Mouse (Mus musculus) embryo, embryonic 11.5 days (tissue): Measurements from ENCODE around the gene Olfr557.
A peak's percentile ranks its signal among the peaks of the same experiment; 100 is the strongest.

ENCODE experiments used
- DNase-seq: peaks from one replicate; pipeline ENCODE4 v3.0.0-alpha.2; 2012; ENCODE audit warnings: low read depth, low spot score

Gene Olfr557

DNA sequence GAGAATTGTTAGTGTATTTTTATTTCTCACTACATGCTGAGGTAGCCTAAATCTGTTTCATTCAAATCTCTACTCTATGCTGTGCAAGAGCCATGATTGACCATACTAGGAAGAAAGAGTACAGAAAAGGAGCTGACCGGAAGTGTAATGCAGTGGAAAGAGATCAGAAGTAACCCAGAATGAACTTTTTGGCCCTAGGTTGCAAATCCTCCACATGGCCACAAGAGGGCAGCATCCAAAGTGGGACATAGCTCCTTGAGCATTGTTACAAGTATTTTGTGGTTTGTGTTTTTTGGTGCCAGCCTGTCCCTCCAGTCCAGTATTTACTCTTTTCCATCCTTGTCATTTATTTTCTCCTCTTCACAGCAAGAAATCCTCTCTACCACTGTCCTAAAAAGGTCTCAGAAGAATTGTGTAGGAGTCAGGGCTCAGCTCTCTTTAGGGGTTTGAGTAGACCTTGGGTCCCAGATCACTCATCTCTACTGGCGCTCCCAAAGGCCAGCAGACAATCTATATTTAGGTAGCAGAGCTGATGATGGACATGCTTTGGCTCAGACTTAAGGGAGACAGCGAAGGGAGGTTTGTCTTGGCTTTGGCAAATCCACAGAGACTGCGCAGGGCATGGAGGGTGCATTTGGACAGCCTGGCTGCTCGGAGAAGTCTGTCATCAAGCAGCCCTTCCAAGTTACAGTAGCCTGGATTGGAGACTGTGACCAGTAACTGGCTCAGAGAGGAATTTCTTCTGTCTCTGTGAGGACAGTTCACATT, at the start of gene Olfr557:
TSS of gene Olfr557 (plus strand) at position 553 of the 768 bp plus-strand sequence.
- DNase-seq: peak; percentile 26

DNA sequence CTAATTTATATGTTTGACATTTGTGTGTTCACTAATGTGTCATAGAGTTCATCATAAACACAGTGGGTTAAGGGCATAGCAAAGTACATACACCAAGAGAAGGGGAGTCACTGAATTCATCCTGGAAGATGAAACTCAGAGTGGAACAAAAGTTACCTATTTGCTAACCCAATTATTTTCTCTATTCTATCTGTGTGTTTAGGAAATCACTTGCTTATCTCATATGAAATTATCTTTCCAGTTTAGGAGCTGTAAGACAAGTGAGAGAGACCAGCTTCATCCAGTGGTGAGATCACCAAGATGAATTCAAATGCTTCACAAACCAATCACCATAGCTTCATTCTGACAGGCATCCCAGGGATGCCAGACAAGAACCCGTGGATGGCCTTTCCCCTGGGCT, 37.2 kb upstream of the Olfr557 start, which contains the start of gene Olfr555:
TSS of gene Olfr555 (plus strand) at position 301 of the 400 bp plus-strand sequence.
- no peak for DNase-seq

DNA sequence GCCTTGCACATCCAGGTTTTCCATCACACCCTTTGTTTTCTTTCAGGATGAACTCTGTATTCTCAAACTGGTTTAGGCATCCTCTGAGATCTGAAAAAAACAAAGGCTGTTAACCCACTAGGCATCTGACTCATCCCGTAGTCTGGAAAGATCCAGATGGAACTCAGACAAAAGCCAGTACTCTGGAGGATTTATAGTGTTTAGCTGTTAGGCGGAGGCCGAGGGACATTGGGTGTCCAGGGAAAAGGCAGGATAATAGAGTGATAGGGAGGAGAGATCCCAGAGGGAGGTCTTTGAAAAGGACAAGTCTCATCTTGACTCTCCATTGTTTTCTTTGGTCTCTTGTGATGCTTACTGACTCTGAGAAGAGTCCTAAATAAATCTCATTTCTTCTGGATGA, 31.1 kb upstream of the Olfr557 start, which contains the start of gene Olfr556:
TSS of gene Olfr556 (plus strand) at position 301 of the 400 bp plus-strand sequence.
- no peak for DNase-seq

DNA sequence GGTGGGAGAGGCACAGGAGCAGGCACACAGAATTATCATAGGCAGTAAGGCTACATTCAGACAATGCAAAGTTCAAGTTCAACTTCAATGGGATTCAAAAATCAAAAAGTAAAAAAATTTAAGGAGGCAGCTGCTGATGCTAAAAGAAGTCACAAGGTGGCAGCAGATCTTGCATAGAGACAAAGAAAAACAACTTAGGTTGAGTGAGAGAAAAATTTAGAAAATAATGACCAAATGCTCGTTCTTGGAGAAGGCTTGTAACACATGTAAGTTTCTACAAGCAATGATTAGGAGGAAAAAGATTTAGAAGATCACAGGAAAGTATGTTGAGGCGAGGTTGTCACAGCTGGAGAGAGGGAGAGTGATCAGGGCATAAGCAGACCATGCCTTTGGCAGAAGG, 30.3 kb upstream of the Olfr557 start:
- no peak for DNase-seq

DNA sequence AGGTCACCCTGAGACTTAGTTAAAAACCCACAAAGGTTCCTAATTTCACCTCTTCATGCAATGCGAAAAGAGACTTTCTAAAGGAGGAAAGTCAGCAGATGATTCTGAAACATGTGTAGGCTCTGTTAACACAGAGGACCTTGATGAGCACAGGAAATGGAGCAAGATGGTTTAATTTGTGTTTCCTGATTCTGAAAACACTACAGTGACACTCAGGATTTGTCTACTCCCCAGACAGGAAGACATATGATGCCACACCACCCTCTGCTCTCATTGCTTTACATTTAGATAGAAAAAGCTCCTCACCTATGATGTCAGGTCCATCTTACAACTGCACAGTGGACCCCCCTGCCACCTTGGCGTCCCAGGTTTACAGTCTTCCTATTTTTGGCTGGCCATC, 19.5 kb upstream of the Olfr557 start:
- no peak for DNase-seq

DNA sequence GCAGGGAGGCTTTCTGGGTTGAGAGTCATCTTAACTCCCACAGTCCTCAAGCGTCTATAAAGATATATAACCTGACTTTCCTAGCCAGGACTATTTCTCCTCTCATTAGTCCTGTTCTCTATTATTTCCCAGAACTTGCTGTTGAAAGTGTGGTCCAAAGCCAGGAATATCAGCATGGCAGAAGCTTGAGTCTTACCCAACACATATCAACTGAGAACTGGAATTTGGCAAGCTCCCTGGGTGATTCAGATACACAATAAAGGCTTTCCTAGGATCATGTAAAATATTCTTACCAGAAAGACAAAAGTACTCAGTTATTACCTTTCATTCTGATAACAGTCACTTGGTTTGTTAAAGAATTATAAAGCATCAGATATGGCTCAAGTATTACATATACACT, 13.8 kb upstream of the Olfr557 start:
- no peak for DNase-seq

DNA sequence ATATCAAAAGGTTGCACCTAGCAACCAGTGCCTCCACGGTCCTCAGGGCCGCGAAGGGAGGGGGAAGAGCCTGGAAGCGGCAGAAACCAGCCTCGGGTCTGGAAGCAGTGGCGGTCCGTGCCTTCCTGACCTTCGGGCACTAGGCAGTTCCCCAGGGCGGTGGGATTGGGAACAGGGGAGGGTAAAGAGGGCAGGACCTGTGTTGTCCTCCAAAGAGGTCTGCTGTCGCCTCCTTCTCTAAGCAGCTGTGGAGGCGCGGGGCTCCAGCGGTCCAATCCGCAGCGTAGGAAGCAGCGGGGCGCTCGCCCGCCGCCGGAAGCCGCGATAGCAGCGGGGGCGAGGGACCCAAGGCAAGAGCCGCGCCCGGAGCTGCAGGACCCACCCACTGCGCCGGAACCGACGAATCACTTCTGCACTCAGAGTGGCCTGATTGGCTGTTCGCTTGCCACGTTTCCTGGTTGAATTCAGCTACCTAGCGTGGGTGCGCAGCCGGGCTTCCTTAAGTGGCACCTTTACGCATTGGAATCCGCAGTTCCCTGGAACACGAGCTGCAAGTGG, 8.7 kb upstream of the Olfr557 start, which contains the start of gene Trim68:
TSS of gene Trim68 (minus strand) at position 384 of the 558 bp plus-strand sequence.
- peak; percentile 73 for DNase-seq

DNA sequence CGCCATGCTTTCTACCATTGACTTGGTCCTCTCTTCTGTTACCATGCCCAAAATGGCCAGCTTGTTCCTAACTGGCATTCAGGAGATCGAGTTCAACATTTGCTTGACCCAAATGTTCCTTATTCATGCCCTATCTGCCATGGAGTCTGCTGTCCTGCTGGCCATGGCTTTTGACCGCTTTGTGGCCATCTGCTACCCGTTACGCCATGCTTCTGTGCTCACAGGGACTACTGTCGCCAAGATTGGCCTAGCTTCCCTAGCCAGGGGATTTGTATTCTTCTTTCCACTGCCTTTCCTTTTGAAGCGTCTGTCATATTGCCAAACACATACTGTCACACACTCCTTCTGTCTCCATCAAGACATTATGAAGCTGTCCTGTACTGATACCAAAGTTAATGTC, 2.8 kb downstream of the Olfr557 start:
- DNase-seq: no peak

DNA sequence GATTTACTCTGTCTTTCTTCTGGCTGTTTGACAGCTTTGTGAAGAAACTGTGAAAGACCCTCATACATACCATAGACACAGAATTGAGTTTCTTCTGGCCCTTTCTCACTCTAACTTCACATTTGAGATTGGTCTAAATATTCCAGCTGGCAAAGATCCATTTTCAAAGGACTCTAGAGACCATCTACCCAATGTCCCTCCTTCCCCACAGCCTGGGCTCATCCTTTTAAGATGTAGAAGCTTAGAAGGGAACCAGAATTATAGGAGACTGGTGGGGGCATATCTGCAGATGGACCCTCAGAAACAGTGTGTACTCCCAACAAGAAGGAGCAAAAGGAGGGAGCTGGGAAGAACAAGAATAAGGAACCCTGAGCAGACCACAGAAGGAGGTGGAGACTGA, 6.2 kb downstream of the Olfr557 start, which contains the start of gene Olfr558:
TSS of gene Olfr558 (plus strand) at position 301 of the 400 bp plus-strand sequence.
- DNase-seq: no peak

DNA sequence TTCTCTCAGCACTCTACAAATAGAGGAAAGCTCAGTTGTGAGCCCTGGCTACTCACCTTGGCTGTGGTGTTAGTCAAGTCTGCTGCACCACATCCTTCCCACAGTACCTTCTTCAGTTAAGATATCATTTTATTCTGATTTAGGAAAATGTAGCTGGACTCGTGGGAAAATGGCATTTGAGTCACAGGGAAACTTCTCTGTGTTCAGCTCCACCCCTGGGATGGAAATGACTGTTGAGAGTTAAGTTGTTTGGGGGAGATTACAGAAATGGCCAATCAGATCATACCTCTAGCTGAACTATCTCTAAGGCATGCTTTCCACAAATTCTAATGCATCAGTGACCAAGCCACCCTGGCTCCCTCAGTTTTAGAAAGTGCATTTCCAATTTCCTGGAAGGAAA, 23.3 kb downstream of the Olfr557 start, which contains the start of gene Olfr33:
TSS of gene Olfr33 (minus strand) at position 101 of the 400 bp plus-strand sequence.
- no peak for DNase-seq

DNA sequence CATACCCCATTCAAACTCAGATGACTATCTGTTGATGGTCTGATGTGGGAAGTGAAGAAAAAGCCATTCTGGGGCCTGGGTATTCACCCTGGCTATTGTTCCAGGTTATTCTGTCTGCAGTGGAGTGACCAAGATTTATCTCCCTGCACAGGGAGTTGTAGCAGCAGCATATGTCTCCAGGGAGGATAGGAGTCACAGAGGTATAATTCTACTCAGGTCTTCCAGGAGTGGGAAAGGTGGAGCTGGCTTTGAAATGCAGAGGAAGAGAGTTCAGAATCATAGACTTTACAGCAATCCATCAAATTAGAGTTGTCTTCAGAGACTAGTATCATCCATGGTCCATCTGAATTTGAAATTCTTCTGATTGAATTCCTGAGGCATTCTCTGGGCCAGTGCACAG, 31.7 kb downstream of the Olfr557 start, which contains the start of gene Olfr559:
TSS of gene Olfr559 (minus strand) at position 101 of the 400 bp plus-strand sequence.
- DNase-seq: no peak

DNA sequence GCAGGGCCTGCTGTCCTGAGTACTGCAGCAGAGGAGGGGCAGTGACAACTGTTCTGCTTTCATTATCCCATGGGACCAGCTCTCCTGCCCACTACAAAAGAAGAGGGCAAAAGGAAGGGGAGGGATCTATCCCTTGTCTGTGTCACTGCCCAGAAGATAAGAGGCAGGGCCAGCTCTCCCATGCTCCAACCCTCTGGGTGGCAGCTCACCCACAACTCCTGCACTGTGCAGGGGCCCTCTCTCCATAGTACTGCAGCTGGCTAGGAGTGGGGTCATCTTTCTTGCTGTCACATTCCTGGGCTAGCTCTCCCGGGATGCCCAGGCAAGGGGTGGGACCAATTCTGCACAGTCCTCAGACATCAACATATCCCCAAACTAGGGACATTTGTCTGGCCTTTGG, 38.1 kb downstream of the Olfr557 start:
- DNase-seq: no peak

DNA sequence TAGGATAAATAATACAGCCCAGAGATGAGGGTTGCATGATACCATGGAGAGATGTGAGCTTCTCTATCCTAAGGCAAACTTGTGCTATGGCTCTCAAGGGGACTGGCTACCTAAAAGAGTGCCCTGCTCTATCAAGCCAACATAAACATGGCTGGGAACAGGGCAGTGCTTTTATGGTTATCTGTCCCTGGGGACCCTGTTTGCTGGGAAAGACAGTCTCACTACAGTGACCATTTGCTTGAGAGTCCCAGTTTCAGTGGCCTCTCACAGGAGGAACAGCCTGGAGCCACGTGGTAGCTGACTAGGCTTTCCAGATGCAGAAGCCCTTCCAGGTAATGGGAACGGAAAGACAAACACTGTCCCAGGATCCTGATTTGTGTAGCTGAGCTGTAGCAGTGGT, 42.0 kb downstream of the Olfr557 start:
- DNase-seq: no peak
